Mouse (Mus musculus) MEL-GATA-1-ER (cell line): ENCODE measurements around the gene Ntpcr.

Experiments
- DNase-seq: peaks from one replicate; pipeline ENCODE4 v3.0.0-alpha.2; 2012; ENCODE audit warnings: low read depth; ENCODE audit errors: extremely low read depth

Gene Ntpcr

GRCm38 (mm10) chr8:125729746-125730145 lies at the start of gene Ntpcr:
Ntpcr (plus strand) TSS chr8:125729963.
- DNase-seq = no peak

- DNase-seq = no peak
Measured at GRCm38 (mm10) chr8:125680851-125681408, 48.8 kb upstream of the Ntpcr start.

- no peak for DNase-seq
Measured at GRCm38 (mm10) chr8:125685216-125685760, 44.5 kb upstream of the Ntpcr start.

GRCm38 (mm10) chr8:125686221-125686865 lies 43.4 kb upstream of the Ntpcr start:
- no peak for DNase-seq

- no peak for DNase-seq
Measured at GRCm38 (mm10) chr8:125690166-125690915, 39.4 kb upstream of the Ntpcr start.

DNA sequence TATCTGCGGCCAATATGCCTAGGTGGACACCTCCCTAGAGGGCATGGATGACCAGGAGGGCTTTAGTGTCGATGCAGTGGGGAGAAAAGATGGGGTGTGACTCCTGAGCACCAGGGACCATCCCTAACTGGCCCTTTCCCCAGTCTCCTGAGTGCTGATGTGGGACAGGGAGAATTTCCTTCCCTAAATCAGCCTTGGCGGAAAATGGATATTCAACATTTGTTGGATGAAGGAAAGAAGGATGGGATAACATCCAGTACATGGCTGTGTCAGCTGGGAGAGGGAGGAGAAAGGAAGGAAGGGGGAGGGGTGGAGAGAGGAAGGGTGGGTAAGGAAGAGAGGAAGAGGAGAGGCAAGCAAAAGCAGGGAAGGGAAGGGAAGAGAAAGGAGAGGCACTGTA lies 38.8 kb upstream of the Ntpcr start:
- DNase-seq = no peak

GRCm38 (mm10) chr8:125692447-125692846 lies 37.3 kb upstream of the Ntpcr start:
- DNase-seq = no peak

DNA sequence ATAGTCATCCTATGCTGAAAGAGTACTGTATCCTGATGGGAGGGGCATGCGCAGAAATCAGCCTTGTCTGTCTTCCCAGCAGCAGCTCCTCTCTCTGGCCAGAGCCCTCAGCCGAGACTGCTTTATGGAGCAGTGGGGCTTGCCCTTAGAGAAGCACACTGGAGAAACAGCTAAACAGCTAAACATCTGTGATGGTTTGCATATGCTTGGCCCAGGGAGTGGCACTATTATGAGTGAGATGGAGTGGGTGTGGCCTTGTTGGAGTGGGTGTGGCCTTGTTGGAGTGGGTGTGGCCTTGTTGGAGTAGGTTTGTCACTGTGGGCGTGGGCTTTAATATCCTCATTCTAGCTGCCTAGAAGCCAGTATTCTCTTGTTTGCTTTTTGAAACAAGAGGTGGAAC lies 36.6 kb upstream of the Ntpcr start:
- DNase-seq = no peak

GRCm38 (mm10) chr8:125695951-125696350 lies 33.8 kb upstream of the Ntpcr start:
- no peak for DNase-seq

GRCm38 (mm10) chr8:125699391-125700025 lies 30.3 kb upstream of the Ntpcr start:
- DNase-seq = no peak

DNA sequence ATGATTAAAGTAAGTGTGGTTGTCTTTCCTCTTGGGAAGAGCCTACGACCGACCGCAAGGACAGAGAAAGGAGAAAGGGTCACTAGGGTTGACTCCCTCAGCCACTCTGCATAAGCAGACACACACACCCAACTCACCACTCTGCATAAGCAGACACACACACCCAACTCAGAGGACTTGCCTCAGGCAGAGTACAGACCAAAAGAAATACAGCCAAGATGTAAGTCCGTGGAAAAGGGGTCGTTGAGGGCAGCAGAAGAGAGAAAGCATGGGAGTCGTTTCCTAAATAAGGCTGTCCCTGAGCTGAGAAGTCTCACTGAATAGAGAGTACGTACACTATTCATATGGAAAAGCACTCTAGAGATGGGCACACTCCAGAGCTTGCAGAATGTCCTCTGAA lies 29.4 kb upstream of the Ntpcr start:
- DNase-seq = no peak

DNA sequence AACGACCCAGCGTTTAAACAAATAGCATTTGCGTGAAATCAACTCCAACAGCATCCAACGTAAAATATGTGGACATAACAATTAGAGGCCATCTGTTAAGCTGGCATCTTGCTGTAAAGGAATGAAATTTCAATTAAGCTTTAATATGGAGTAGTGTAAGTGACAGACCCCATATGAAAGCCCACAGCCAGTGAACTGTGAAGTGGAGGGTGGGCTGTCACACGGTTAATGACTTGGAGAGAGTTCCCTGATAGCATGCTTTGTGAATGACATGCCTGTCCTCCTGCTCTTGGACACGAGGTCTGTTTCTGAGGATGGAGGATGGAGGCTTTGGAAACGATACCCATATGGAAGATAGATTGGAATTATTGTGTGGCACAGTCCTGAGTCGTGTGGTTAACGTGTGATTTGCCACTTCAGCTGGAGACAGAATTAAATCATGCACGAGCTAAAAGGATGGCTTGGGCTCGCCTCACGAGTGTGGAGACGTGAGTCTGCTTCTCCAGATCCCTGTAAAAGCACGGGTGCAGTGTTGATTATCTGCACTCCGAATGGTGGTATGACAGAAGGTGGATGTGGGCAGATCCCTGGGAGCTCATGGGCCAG lies 26.8 kb upstream of the Ntpcr start:
- no peak for DNase-seq

- DNase-seq = no peak
Measured at GRCm38 (mm10) chr8:125704434-125704833, 25.3 kb upstream of the Ntpcr start.

DNA sequence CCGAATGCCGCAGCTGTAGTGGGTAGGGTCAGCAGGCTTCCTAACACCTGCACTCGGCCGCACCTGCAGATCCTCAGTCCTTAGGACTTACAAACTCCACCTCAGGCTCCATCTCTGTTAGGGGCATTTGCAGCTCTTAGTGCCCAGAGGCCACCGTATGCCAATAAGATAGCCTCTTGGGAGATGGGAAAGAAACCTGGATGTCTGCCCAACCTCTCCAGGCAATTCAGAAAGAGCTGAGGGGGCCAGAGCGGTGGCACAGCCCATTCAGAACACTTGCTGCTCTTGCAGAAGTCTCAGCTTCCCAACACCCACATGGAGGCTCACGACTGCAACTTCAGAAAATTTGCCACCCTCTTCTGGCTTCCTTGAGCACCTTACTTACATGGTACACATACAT lies 23.9 kb upstream of the Ntpcr start:
- DNase-seq = no peak

- no peak for DNase-seq
Measured at GRCm38 (mm10) chr8:125709171-125709570, 20.6 kb upstream of the Ntpcr start.

DNA sequence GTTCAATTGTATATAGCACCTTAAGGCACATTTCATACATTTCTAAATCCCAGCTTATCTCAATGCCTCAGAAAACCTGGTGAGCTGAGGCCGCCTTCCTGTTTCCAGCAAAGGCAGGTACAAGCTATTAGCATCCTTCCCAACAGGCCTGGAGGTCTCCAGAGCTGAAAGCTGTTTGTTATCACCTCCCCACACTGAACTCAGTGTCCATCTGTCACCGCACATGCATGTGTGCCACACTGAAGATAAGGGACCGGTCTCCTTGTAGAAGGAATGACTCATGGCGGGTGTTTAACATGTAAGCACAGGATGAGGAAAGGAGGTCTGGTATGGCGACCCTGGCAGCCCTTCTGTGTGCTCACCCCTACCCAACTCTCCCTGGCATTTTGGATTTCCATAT lies 18.2 kb upstream of the Ntpcr start:
- DNase-seq = no peak

DNA sequence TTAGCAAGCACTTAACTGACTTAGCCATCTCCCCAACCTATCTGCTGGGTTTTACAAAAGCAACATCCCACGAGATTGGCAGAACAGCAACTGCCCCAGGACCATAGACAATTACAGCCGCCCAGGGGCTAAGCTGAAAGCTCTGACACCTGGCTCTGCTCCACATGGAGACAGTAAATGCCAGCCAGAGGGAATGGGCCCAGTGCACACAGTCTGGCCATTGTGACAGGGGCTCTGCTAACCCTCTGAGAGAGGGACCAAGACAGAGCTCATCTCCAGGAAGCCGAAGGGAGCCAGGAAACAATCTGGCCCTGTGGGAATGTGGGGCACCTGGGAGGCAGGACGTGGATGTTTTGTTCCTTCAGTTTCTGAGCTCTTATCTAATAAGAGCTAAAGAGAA lies 13.6 kb upstream of the Ntpcr start:
- DNase-seq = no peak

- no peak for DNase-seq
Measured at GRCm38 (mm10) chr8:125716613-125717012, 13.2 kb upstream of the Ntpcr start.

- no peak for DNase-seq
Measured at GRCm38 (mm10) chr8:125718914-125719313, 10.8 kb upstream of the Ntpcr start.

DNA sequence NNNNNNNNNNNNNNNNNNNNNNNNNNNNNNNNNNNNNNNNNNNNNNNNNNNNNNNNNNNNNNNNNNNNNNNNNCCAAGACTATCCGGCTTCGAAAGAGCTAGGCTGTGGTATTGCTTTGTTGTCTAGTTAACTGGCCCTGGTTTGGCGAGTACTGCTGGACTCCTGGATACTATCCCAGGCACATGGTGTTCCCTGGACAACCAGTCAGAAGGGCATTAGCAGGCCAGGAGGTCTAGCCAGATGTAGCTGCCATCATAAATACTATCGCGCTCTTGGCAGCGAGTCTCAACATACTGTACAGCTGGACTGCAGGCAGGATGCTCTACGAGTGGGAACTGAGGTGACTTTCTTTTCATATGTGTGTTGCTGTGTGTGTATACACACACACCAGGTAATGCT lies 7.1 kb upstream of the Ntpcr start:
- no peak for DNase-seq

DNA sequence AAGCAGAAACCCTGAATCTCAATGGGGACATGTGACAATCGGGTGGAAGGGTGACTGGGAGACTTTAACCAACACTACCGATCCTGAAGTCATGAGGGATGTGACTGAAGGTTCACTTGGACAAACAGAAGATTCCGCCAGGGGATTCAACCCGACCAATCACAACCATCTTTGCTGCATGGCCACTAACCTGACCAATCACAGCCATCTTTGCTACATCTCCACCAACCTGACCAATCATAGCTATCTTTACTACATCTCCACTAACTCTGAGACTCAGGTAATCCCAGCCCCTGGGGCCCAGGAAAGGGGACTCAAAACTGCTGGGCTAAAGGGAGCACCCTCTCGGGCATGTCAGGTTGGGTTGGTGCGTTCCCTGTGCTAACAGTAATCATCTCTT lies 6.3 kb upstream of the Ntpcr start:
- no peak for DNase-seq
